19 mouse cellular contexts compared by ENCODE assay signal in the genomic region with DNA sequence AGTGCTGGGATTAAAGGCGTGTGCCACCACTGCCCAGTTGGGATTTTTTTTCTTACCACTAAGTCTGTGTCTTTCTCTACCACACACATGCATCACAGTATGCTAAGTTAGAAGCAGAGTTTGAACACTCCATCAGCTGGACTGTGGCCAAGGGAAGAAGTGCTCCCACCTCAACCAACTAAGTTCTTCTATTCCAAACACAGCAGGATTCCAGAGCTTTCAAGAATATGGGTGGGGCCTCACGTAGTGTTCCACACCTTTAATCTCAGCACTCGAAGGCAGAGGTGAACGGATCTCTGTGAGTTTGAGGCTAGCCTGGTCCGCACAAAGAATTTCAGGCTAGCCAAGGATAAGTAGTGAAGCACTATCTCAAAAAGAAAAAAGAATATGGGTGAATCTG.
A peak's percentile ranks its signal among the peaks of the same experiment; 100 is the strongest.
DNase-seq lines count a peak whose midpoint lies in the region.
"Had no signal": no experiment of that assay in that cellular context is flagged by ENCODE, and none has a peak within 500 bp of the region (broad histone marks: within the 10 kb centered on the region; RNA-seq: fewer than 3 reads in every experiment).

No protein-coding gene starts in this region.

- DNase-seq in ES-CJ7 (ENCODE audit: low read depth, low spot score) (peak; percentile 67), R1 (ENCODE audit: low read depth, low spot score) (peak; percentile 43), ZHBTc4 (ENCODE audit: low read depth, low spot score) (peak; percentile 76)
- DNase-seq in kidney, adult 11 months = no peak
- no peak for DNase-seq in cerebellum, postnatal 10 days
- DNase-seq in cerebellum, adult 9-11 months = no peak
- DNase-seq: adrenal gland, adult 2 months; adrenal gland, adult 8-10 months; adrenal gland, postnatal 10 days; adrenal gland, postnatal 14 days; adrenal gland, postnatal 25 days; adrenal gland, postnatal 36 days; B cell, adult 2 months; cerebellum, adult 11 months; cerebellum, adult 11-12 months; cerebellum, adult 18-20 months; cerebellum, adult 2 months; cerebellum, adult 8-10 months; cerebellum, adult 9-10 months had no signal

Comparison
In these comparisons a context has a peak if more than half of its experiments do, and no peak if none do; other contexts are left out.
1. DNase-seq: peak in ES-CJ7 (single experiment), R1 (single experiment) and ZHBTc4 (single experiment); none in kidney, adult 11 months (single experiment), cerebellum, postnatal 10 days (0 of 2) and cerebellum, adult 9-11 months (single experiment).